Mouse (Mus musculus): ENCODE measurements around the gene Tctn1.

- TF ChIP-seq CTCF (IDR thresholded peaks at IDR 0.05; ENCODE audit: low read depth) (no peak), EP300 (IDR thresholded peaks at IDR 0.05; ENCODE audit: low read depth) (no peak)
Observed at GRCm38 (mm10) chr5:122280827-122281462, 16.7 kb upstream of the Tctn1 start.
